Mouse (Mus musculus) midbrain, embryonic 13.5 days (tissue): ENCODE data around the gene Slc25a45. TPM values are rescaled to one million over a fixed set of nuclear protein-coding genes. Genes with fewer than 3 reads are reported as not detected.

Experiments used
- ATAC-seq: fragments of 200-750 bp; cut with Nextera tagmentation; 2 replicates; pipeline ENCODE4 v1.8.0; 2017; ENCODE audit warnings: mild to moderate bottlenecking, moderate TSS enrichment, moderate library complexity
- H3K27ac ChIP-seq: fragments of 300-500 bp; sonication (generic); 2 replicates; pipeline ENCODE4 v1.5.1; 2015; ENCODE audit warnings: inconsistent platforms, mild to moderate bottlenecking, moderate library complexity
- H3K27me3 ChIP-seq: fragments of 300-500 bp; sonication (generic); 2 replicates; pipeline ENCODE4 v1.6.1; 2015; ENCODE audit warnings: mild to moderate bottlenecking, inconsistent platforms
- H3K36me3 ChIP-seq: fragments of 300-500 bp; sonication (generic); 2 replicates; pipeline ENCODE4 v1.6.1; 2015; ENCODE audit warnings: mild to moderate bottlenecking, inconsistent platforms
- H3K4me1 ChIP-seq: fragments of 300-500 bp; sonication (generic); replicated peaks from 2 replicates; pipeline ENCODE4 v1.6.1; 2015; ENCODE audit warnings: inconsistent platforms
- H3K4me2 ChIP-seq: fragments of 300-500 bp; sonication (generic); replicated peaks from 2 replicates; pipeline ENCODE4 v1.6.1; 2015; ENCODE audit warnings: moderate library complexity, mild to moderate bottlenecking, inconsistent platforms
- H3K4me3 ChIP-seq: fragments of 300-500 bp; sonication (generic); replicated peaks from 2 replicates; pipeline ENCODE4 v1.5.1; 2015; ENCODE audit warnings: mild to moderate bottlenecking, inconsistent platforms
- H3K9ac ChIP-seq: fragments of 300-500 bp; sonication (generic); replicated peaks from 2 replicates; pipeline ENCODE4 v1.6.1; 2015; ENCODE audit warnings: mild to moderate bottlenecking, inconsistent platforms
- H3K9me3 ChIP-seq: fragments of 300-500 bp; sonication (generic); 2 replicates; pipeline ENCODE4 v1.6.1; 2016; ENCODE audit warnings: mild to moderate bottlenecking, inconsistent platforms
- WGBS: fragments of 180-500 bp; shearing (Covaris S2); methylation state at CpG from one replicate; pipeline ENCODE4 v1.1.7; 2015; 5-methylcytosine and 5-hydroxymethylcytosine counted together
- polyA plus RNA-seq: library from polyadenylated mRNA; unstranded; fragments of >200 nt; fragmentation: Nextera tagmentation; extraction: Ambion mirVana; gene quantifications from 2 replicates; pipeline ENCODE4 v1.2.1, GENCODE M21; 2015

Slc25a45 gene
- polyA plus RNA-seq, 1 experiment from 2014 or later: 2.0 TPM

GRCm38 (mm10) chr19:5848826-5849672 is 28.6 kb upstream of the Slc25a45 start:
- peak overlapping the region; percentile 17; the same call in 1 of the 2 replicates for H3K4me2 ChIP-seq
- 46% methylated on average over 13 of the region's 13 CpGs for WGBS
- H3K9me3 ChIP-seq: no peaks in the 10 kb centered on the region
- H3K9ac ChIP-seq: peak overlapping the region; percentile 46
- H3K36me3 ChIP-seq: peaks cover 16% of the 10 kb centered on the region
- no peak for ATAC-seq
- H3K4me1 ChIP-seq: peaks cover 68% of the 10 kb centered on the region
- peak overlapping the region; percentile 5; the same call in 1 of the 2 replicates for H3K4me3 ChIP-seq
- no peaks in the 10 kb centered on the region for H3K27me3 ChIP-seq
- peak overlapping the region; percentile 98 for H3K27ac ChIP-seq

DNA sequence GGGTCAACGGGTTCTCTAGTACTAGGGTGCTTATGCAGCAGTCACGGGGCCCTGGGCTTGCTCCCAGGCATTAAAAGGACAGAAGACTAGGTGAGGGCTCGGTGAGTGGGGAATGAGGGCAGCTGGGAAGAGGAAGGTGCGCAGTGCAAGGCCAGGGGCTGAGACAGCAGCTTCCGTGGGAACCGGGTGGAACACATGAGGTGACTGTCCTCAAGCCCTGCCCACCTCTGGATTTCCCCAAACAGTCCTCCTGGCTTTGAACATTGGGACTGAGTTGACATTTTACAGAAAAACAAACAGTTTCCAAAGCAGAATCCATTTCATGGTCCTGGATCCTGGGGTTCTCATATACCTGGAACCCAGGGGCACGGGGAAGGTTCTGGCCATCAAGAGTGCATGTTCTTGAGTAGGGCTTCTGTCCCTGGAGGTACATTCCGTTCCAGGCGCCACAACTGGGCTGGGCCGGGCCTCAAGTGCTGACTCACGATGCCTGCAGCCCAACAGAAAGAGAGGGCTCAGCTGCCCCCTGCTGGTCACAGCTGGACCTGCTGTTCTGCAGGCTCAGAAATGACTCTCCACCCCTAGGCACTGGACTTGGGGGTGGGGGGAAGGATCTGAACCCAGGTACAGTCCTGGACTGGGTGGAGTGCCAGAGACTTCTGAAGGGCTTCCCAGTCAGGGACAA is 27.6 kb upstream of the Slc25a45 start:
- Histone ChIP-seq H3K27me3 (no peaks in the 10 kb centered on the region), H3K9ac (0 out of 2 replicates have a peak overlapping the region, but pooled peaks have one; percentile 21), H3K9me3 (no peaks in the 10 kb centered on the region), H3K36me3 (peaks cover 22% of the 10 kb centered on the region), H3K27ac (no peak overlapping the region; the same call in 1 of the 2 replicates), H3K4me3 (no peak overlapping the region), H3K4me2 (0 out of 2 replicates have a peak overlapping the region, but pooled peaks have one; percentile 11), H3K4me1 (peaks cover 59% of the 10 kb centered on the region)
- ATAC-seq: peak; percentile 25
- 31% methylated on average over 11 of the region's 11 CpGs for WGBS

DNA sequence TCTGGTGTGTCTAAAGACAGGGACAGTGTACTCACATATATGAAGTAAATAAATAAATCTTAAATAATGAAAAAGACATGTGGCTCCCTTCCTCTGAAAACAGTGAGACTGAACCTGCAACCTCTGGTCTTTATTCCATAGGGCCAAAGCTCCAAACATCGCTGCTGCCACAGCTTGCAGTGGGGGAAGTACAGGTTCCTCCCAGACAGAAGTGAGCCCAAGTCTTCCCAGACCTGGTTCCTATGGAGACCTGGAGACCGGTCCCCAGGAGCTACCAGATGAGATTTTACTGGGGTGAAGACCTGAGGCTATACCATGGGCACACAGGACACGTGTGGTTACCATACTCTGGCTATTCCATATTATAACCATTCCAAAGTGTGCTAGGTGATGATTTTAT is 26.7 kb upstream of the Slc25a45 start:
- no peaks in the 10 kb centered on the region for H3K27me3 ChIP-seq
- 87% methylated on average over 3 of the region's 3 CpGs for WGBS
- H3K9me3 ChIP-seq: no peaks in the 10 kb centered on the region
- H3K27ac ChIP-seq: no peak overlapping the region
- H3K4me2 ChIP-seq: no peak overlapping the region
- no peak overlapping the region for H3K9ac ChIP-seq
- H3K4me3 ChIP-seq: no peak overlapping the region
- peaks cover 53% of the 10 kb centered on the region for H3K4me1 ChIP-seq
- ATAC-seq: no peak
- H3K36me3 ChIP-seq: peaks cover 28% of the 10 kb centered on the region

GRCm38 (mm10) chr19:5851481-5851971 is 26.1 kb upstream of the Slc25a45 start:
- peak overlapping the region; percentile 39; the same call in 1 of the 2 replicates for H3K27ac ChIP-seq

DNA sequence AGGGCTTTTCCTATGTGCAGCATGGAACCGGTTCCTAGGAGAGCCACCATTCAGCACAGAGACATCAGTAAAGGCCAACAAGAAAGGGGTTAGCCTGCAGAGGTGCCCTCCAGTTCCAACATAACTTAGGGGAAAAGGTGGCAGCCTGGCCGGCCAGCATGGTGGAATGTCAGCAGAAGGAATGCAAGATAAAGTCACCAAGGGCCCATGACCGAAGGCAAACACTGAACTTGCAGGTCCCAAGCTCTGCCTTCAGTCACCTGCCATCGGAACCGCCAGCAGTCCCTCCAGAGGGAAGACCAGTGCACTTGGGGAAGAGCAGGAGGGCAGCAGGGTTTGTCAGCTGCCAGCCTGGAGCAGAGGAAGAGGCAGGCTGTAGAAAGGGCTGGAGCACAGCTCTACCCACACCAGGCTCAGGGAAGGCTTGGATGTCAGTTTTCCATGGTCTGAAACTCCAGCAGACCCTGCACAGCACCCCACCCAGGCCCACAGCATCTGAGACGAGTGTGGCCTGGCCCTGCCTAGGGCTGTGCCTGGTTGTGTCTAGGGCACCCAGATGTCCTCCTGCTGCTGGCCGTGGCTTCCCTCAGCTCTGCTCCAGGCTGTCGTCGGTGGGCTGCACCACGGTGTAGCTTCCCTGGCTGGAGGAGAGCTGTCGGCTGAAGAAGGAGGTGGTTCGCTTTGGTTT is 25.4 kb upstream of the Slc25a45 start:
- ATAC-seq: no peak
- Histone ChIP-seq H3K4me1 (peaks cover 40% of the 10 kb centered on the region), H3K4me2 (no peak overlapping the region), H3K9me3 (no peaks in the 10 kb centered on the region), H3K27me3 (no peaks in the 10 kb centered on the region), H3K9ac (peak overlapping the region; percentile 53; the same call in 1 of the 2 replicates), H3K36me3 (peaks cover 40% of the 10 kb centered on the region), H3K27ac (0 out of 2 replicates have a peak overlapping the region, but pooled peaks have one; percentile 39), H3K4me3 (no peak overlapping the region)
- WGBS: 87% methylated on average over 12 of the region's 12 CpGs

More at GRCm38 (mm10) chr19:5851481-5851971, 26.1 kb upstream of the Slc25a45 start:
- WGBS: 62% methylated on average over 5 of the region's 5 CpGs
- Histone ChIP-seq H3K9ac (peak overlapping the region; percentile 53), H3K9me3 (no peaks in the 10 kb centered on the region), H3K4me1 (peaks cover 47% of the 10 kb centered on the region), H3K4me2 (no peak overlapping the region), H3K36me3 (peaks cover 34% of the 10 kb centered on the region), H3K4me3 (no peak overlapping the region), H3K27me3 (no peaks in the 10 kb centered on the region)
- no peak for ATAC-seq

- Histone ChIP-seq H3K36me3 (peaks cover 80% of the 10 kb centered on the region), H3K4me2 (no peak overlapping the region), H3K27me3 (no peaks in the 10 kb centered on the region), H3K9ac (0 out of 2 replicates have a peak overlapping the region, but pooled peaks have one; percentile 39), H3K4me3 (no peak overlapping the region), H3K9me3 (no peaks in the 10 kb centered on the region), H3K4me1 (peaks cover 3% of the 10 kb centered on the region; the same call in 1 of the 2 replicates), H3K27ac (no peak overlapping the region)
- WGBS: 82% methylated on average over 9 of the region's 9 CpGs
- ATAC-seq: no peak
Measured at GRCm38 (mm10) chr19:5856604-5857003, 21.0 kb upstream of the Slc25a45 start.

DNA sequence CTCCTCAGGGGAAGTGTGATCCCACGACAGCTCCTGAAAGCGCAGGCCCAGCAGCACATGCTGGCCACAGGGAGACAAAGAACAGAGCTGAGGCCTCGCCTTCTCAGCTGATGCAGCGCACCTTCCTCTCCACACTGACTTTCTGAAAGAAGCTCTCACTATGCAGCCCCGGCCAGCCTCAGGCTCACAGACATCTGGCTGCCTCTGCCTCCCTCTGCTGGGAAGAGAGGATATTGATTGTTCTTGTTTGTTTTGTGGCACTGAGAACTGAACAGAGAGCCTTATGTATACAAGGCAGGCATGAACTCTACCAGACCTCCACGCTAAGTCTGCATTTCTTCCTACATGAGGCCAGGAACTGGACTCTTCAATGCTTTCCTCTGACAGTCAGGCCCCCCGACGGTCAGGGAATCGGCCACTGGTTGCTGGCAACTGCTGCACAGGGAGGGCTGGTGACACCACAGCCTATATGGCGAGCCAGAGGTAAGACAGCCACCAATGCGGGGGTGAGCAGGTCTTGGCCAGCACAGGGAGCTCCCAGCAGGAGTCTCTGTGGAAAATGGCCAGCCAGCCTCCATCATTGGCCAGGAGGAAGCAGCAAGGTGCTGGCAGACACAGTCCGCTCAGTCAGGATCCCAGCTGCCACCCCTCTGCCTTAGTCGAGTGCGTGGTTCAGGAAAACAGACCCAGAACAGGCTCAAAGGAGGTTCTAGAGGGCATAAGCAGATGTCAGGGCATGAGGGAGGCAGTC is 15.1 kb upstream of the Slc25a45 start:
- ATAC-seq: no peak
- H3K9ac ChIP-seq: no peak overlapping the region
- no peaks in the 10 kb centered on the region for H3K4me1 ChIP-seq
- no peak overlapping the region for H3K4me2 ChIP-seq
- WGBS: 98% methylated on average over 14 of the region's 14 CpGs
- H3K4me3 ChIP-seq: no peak overlapping the region
- H3K36me3 ChIP-seq: peaks cover 96% of the 10 kb centered on the region
- no peaks in the 10 kb centered on the region for H3K9me3 ChIP-seq
- H3K27ac ChIP-seq: no peak overlapping the region
- no peaks in the 10 kb centered on the region for H3K27me3 ChIP-seq

GRCm38 (mm10) chr19:5863776-5864175 is 13.8 kb upstream of the Slc25a45 start:
- Histone ChIP-seq H3K4me3 (no peak overlapping the region), H3K9me3 (no peaks in the 10 kb centered on the region), H3K4me2 (no peak overlapping the region), H3K9ac (no peak overlapping the region), H3K36me3 (peaks cover 96% of the 10 kb centered on the region), H3K27me3 (no peaks in the 10 kb centered on the region), H3K4me1 (no peaks in the 10 kb centered on the region), H3K27ac (no peak overlapping the region)
- no peak for ATAC-seq
- WGBS: 97% methylated on average over 5 of the region's 5 CpGs

GRCm38 (mm10) chr19:5864710-5865398 is 12.8 kb upstream of the Slc25a45 start:
- H3K9ac ChIP-seq: no peak overlapping the region
- peaks cover 97% of the 10 kb centered on the region for H3K36me3 ChIP-seq
- no peaks in the 10 kb centered on the region for H3K4me1 ChIP-seq
- no peak for ATAC-seq
- no peak overlapping the region for H3K4me2 ChIP-seq
- H3K9me3 ChIP-seq: no peaks in the 10 kb centered on the region
- H3K27ac ChIP-seq: no peak overlapping the region
- no peak overlapping the region for H3K4me3 ChIP-seq
- 93% methylated on average over 20 of the region's 20 CpGs for WGBS
- no peaks in the 10 kb centered on the region for H3K27me3 ChIP-seq

DNA sequence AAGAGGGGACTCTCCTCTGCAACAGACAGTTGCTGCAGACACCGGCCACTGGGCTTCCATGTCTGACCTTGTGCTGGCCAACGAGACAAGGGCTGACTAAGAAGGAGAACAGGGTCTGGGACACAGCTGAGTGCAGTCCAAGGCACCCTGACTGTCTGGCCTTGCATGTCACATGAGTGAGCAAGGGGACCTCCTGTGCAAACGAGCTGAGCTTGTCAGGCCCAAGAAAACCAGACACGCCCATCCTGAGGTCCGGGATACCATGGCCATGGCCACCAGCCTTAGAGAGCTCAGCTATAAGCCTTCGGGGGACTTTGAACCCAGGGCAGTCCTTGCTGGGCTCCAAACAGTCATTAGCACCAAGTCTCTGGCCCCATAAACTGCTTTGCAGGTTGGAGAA is 9.5 kb upstream of the Slc25a45 start:
- Histone ChIP-seq H3K4me2 (no peak overlapping the region), H3K4me1 (peaks cover 17% of the 10 kb centered on the region), H3K27me3 (no peaks in the 10 kb centered on the region), H3K9ac (no peak overlapping the region), H3K4me3 (no peak overlapping the region), H3K9me3 (no peaks in the 10 kb centered on the region), H3K27ac (no peak overlapping the region), H3K36me3 (peaks cover 83% of the 10 kb centered on the region)
- ATAC-seq: no peak
- 88% methylated on average over 6 of the region's 6 CpGs for WGBS
